Mouse (Mus musculus): ENCODE measurements at regions not wholly inside any gene's neighbourhood (a gene's known extent, or its start where the extent isn't known, plus 50 kb on each side); places are given as distances from the start of the nearest gene placed in this dataset.

DNA sequence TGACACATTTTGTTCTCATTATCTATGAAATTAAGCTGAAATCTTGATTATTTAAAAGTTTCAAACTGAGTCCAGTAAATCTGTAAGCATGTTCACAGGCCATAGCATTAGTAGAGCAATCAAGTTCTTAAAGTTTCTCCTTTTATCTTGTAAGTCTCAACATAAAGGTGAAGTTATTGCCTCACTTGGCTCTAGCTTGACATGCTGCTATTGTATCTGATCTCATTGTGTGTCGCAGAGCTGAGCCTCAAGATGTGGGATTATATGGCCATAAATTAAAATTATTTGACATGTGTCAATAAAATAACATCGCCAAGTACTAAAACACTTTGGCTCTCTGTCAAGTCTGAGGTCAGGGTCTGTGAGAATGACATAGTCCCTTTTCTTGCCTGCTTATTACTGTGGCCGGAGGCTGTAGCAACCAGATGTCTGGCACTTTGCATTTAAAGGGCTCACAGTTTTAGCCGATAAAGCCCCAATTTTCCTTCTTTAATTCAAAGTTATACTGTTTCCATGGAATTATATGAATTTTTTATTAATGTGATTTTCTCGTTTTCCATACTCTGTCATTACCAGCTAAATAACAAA is 775.8 kb downstream of the A830018L16Rik start:
- H3K79me3 ChIP-seq (ENCODE audit: low read depth): no peaks in the 10 kb centered on the region
- no peak overlapping the region for H3K4me3 ChIP-seq (ENCODE audit: insufficient read depth, poor library complexity, severe bottlenecking)
- no peak for TF ChIP-seq CEBPB (IDR thresholded peaks at IDR 0.05; ENCODE audit: low read depth)
- no peak for TF ChIP-seq MYOD1 (IDR thresholded peaks at IDR 0.05; ENCODE audit: control insufficient read depth, insufficient read length, low read depth)
- TF ChIP-seq MAX (IDR thresholded peaks at IDR 0.05): no peak
- TF ChIP-seq MYOG (IDR thresholded peaks at IDR 0.05; ENCODE audit: control insufficient read depth, extremely low read depth, insufficient read length): no peak
- TF ChIP-seq FOSL1 (IDR thresholded peaks at IDR 0.05; ENCODE audit: insufficient read depth, low read length, poor library complexity, severe bottlenecking): no peak
- TF ChIP-seq USF1 (IDR thresholded peaks at IDR 0.05; ENCODE audit: low read depth): no peak
- TF ChIP-seq CTCF (IDR thresholded peaks at IDR 0.05; ENCODE audit: control insufficient read depth, insufficient read depth, insufficient read length): no peak
- no peaks in the 10 kb centered on the region for H3K36me3 ChIP-seq (ENCODE audit: control insufficient read depth, insufficient read depth)
- no peaks in the 10 kb centered on the region for H3K79me2 ChIP-seq (ENCODE audit: control insufficient read depth, insufficient read depth)
- no peaks in the 10 kb centered on the region for H3K27me3 ChIP-seq (ENCODE audit: control insufficient read depth, insufficient read depth, insufficient read length)
- no peak overlapping the region for H3ac ChIP-seq (ENCODE audit: control insufficient read depth, insufficient read length, low read depth)

DNA sequence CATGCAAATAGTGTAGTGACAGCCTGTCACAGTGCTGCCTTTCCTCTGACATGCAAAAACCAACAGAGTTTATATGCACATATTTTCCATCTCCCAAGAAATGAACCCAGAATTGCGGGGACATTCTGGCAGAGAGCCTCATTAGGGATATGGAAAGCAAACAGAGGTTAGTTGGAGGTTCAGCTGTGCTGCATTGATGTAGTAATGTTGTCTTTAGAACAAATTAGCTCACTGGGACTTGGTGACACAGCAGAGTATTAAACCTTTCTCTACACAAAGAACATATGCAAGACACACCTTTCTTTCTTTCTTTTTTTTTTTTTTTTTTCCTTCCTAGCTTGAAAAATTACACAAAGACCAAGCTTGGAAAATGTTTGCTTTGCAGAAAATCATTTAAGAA is 778.7 kb downstream of the A830018L16Rik start:
- Histone ChIP-seq H3K27me3 (ENCODE audit: control insufficient read depth, insufficient read depth, insufficient read length) (no peaks in the 10 kb centered on the region), H3K79me3 (ENCODE audit: low read depth) (no peaks in the 10 kb centered on the region), H3K4me3 (ENCODE audit: insufficient read depth, poor library complexity, severe bottlenecking) (no peak overlapping the region), H3ac (ENCODE audit: control insufficient read depth, insufficient read length, low read depth) (no peak overlapping the region), H3K36me3 (ENCODE audit: control insufficient read depth, insufficient read depth) (no peaks in the 10 kb centered on the region), H3K79me2 (ENCODE audit: control insufficient read depth, insufficient read depth) (no peaks in the 10 kb centered on the region)
- TF ChIP-seq FOSL1 (IDR thresholded peaks at IDR 0.05; ENCODE audit: insufficient read depth, low read length, poor library complexity, severe bottlenecking) (no peak), MYOD1 (IDR thresholded peaks at IDR 0.05; ENCODE audit: control insufficient read depth, insufficient read length, low read depth) (no peak), USF1 (IDR thresholded peaks at IDR 0.05; ENCODE audit: low read depth) (no peak), MYOG (IDR thresholded peaks at IDR 0.05; ENCODE audit: control insufficient read depth, extremely low read depth, insufficient read length) (no peak), CTCF (IDR thresholded peaks at IDR 0.05; ENCODE audit: control insufficient read depth, insufficient read depth, insufficient read length) (no peak), CEBPB (IDR thresholded peaks at IDR 0.05; ENCODE audit: low read depth) (no peak), MAX (IDR thresholded peaks at IDR 0.05) (no peak)

DNA sequence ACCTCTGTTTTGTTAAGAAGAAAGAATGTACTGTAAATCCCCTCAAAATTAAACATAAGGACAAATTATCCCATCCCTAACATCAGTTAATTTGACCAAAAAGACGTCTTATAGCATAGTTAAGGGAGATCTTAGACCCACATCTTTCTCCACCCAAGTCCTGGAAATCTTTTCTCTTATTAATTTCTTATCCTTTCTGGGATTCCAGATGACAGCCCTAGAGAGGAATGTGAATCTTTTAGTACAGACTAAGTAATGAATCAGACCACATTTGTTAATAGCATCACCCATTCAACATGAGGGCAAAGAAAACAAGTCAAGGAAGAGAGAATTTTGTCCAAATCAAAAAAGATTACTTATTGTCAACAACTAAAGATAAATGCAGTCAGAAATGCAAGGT is 817.2 kb downstream of the A830018L16Rik start:
- Histone ChIP-seq H3K79me3 (ENCODE audit: low read depth) (no peaks in the 10 kb centered on the region), H3K4me3 (ENCODE audit: insufficient read depth, poor library complexity, severe bottlenecking) (no peak overlapping the region), H3K79me2 (ENCODE audit: control insufficient read depth, insufficient read depth) (no peaks in the 10 kb centered on the region), H3K36me3 (ENCODE audit: control insufficient read depth, insufficient read depth) (no peaks in the 10 kb centered on the region), H3K27me3 (ENCODE audit: control insufficient read depth, insufficient read depth, insufficient read length) (no peaks in the 10 kb centered on the region), H3ac (ENCODE audit: control insufficient read depth, insufficient read length, low read depth) (no peak overlapping the region)
- no peak for TF ChIP-seq FOSL1 (IDR thresholded peaks at IDR 0.05; ENCODE audit: insufficient read depth, low read length, poor library complexity, severe bottlenecking)
- no peak for TF ChIP-seq MAX (IDR thresholded peaks at IDR 0.05)
- TF ChIP-seq MYOG (IDR thresholded peaks at IDR 0.05; ENCODE audit: control insufficient read depth, extremely low read depth, insufficient read length): no peak
- TF ChIP-seq CTCF (IDR thresholded peaks at IDR 0.05; ENCODE audit: control insufficient read depth, insufficient read depth, insufficient read length): no peak
- no peak for TF ChIP-seq CEBPB (IDR thresholded peaks at IDR 0.05; ENCODE audit: low read depth)
- no peak for TF ChIP-seq USF1 (IDR thresholded peaks at IDR 0.05; ENCODE audit: low read depth)
- TF ChIP-seq MYOD1 (IDR thresholded peaks at IDR 0.05; ENCODE audit: control insufficient read depth, insufficient read length, low read depth): no peak

DNA sequence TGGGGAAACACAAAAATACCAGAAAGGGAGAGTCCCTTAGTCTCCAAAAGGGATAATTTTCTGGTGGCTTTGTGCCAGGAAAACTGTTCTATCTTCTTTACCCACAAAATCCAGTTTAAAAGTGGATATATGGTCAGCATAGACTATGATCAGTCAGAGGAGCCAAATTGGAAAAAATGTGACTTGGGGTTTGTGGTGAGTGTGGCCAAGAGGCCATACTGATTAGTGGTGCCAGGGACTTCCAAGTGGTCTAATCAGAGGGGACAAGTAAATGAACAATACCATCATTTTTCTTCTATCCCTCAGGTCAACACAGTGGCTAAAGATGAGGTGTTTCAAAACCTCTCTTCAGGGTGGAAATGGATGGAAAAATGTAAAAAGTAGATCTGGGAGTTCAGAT is 828.2 kb downstream of the A830018L16Rik start:
- no peak overlapping the region for H3ac ChIP-seq (ENCODE audit: control insufficient read depth, insufficient read length, low read depth)
- TF ChIP-seq MAX (IDR thresholded peaks at IDR 0.05) (no peak), MYOG (IDR thresholded peaks at IDR 0.05; ENCODE audit: control insufficient read depth, extremely low read depth, insufficient read length) (no peak), FOSL1 (IDR thresholded peaks at IDR 0.05; ENCODE audit: insufficient read depth, low read length, poor library complexity, severe bottlenecking) (no peak), USF1 (IDR thresholded peaks at IDR 0.05; ENCODE audit: low read depth) (no peak), CTCF (IDR thresholded peaks at IDR 0.05; ENCODE audit: control insufficient read depth, insufficient read depth, insufficient read length) (no peak), CEBPB (IDR thresholded peaks at IDR 0.05; ENCODE audit: low read depth) (no peak), MYOD1 (IDR thresholded peaks at IDR 0.05; ENCODE audit: control insufficient read depth, insufficient read length, low read depth) (no peak)
- no peak overlapping the region for H3K4me3 ChIP-seq (ENCODE audit: insufficient read depth, poor library complexity, severe bottlenecking)
- no peaks in the 10 kb centered on the region for H3K27me3 ChIP-seq (ENCODE audit: control insufficient read depth, insufficient read depth, insufficient read length)
- H3K36me3 ChIP-seq (ENCODE audit: control insufficient read depth, insufficient read depth): no peaks in the 10 kb centered on the region
- no peaks in the 10 kb centered on the region for H3K79me2 ChIP-seq (ENCODE audit: control insufficient read depth, insufficient read depth)
- no peaks in the 10 kb centered on the region for H3K79me3 ChIP-seq (ENCODE audit: low read depth)

DNA sequence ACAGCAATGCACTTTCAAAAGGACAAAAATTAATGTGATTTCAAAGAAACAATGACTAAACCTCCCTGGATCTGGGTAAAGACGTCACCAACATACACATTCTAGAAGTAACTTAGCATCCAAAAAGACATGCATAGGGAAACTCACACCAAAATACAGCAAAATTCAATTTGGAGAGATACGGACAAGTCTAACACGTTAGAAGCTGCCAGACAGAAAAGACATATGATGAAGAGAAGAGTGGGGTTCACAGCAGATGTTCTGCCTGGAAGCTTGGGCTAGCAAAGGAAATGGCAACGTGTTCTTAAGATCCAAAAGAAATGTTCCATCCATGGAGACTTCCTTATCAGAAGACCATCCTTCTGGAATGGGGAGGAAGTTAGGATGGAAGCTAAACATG is 868.6 kb downstream of the A830018L16Rik start:
- Histone ChIP-seq H3K4me3 (ENCODE audit: insufficient read depth, poor library complexity, severe bottlenecking) (no peak overlapping the region), H3ac (ENCODE audit: control insufficient read depth, insufficient read length, low read depth) (no peak overlapping the region), H3K27me3 (ENCODE audit: control insufficient read depth, insufficient read depth, insufficient read length) (no peaks in the 10 kb centered on the region), H3K79me2 (ENCODE audit: control insufficient read depth, insufficient read depth) (no peaks in the 10 kb centered on the region), H3K79me3 (ENCODE audit: low read depth) (no peaks in the 10 kb centered on the region), H3K36me3 (ENCODE audit: control insufficient read depth, insufficient read depth) (no peaks in the 10 kb centered on the region)
- TF ChIP-seq CEBPB (IDR thresholded peaks at IDR 0.05; ENCODE audit: low read depth) (no peak), CTCF (IDR thresholded peaks at IDR 0.05; ENCODE audit: control insufficient read depth, insufficient read depth, insufficient read length) (no peak), FOSL1 (IDR thresholded peaks at IDR 0.05; ENCODE audit: insufficient read depth, low read length, poor library complexity, severe bottlenecking) (no peak), USF1 (IDR thresholded peaks at IDR 0.05; ENCODE audit: low read depth) (no peak), MAX (IDR thresholded peaks at IDR 0.05) (no peak)

DNA sequence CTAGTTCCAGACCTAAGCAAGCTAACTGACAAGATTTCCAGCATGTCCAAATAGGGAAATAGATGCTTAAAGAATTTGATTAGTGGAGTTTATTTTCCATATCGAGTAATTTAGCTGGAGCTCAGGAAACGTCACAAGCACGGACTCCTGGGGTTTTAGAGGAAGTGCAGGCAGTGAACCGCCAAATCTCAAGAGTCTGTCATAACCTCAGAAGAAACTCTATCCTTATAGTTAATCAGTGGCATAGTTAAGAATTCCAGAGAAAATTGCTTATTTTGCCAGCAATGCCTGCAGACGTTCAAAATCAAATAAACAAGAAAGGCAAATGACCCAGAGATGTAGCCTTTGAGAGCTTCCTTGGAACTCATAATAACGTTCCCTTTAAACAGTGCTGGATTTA is 871.6 kb downstream of the A830018L16Rik start:
- no peak overlapping the region for H3K4me3 ChIP-seq (ENCODE audit: insufficient read depth, poor library complexity, severe bottlenecking)

More for the DNA sequence above, 871.6 kb downstream of the A830018L16Rik start:
- no peaks in the 10 kb centered on the region for H3K36me3 ChIP-seq (ENCODE audit: control insufficient read depth, insufficient read depth)
- no peaks in the 10 kb centered on the region for H3K79me3 ChIP-seq (ENCODE audit: low read depth)
- no peaks in the 10 kb centered on the region for H3K79me2 ChIP-seq (ENCODE audit: control insufficient read depth, insufficient read depth)
- no peak overlapping the region for H3ac ChIP-seq (ENCODE audit: control insufficient read depth, insufficient read length, low read depth)
- TF ChIP-seq CTCF (IDR thresholded peaks at IDR 0.05; ENCODE audit: control insufficient read depth, insufficient read depth, insufficient read length): no peak
- TF ChIP-seq MAX (IDR thresholded peaks at IDR 0.05): no peak
- no peak for TF ChIP-seq MYOD1 (IDR thresholded peaks at IDR 0.05; ENCODE audit: control insufficient read depth, insufficient read length, low read depth)
- TF ChIP-seq CEBPB (IDR thresholded peaks at IDR 0.05; ENCODE audit: low read depth): no peak
- TF ChIP-seq USF1 (IDR thresholded peaks at IDR 0.05; ENCODE audit: low read depth): no peak
- TF ChIP-seq FOSL1 (IDR thresholded peaks at IDR 0.05; ENCODE audit: insufficient read depth, low read length, poor library complexity, severe bottlenecking): no peak
- no peak for TF ChIP-seq MYOG (IDR thresholded peaks at IDR 0.05; ENCODE audit: control insufficient read depth, extremely low read depth, insufficient read length)
- no peaks in the 10 kb centered on the region for H3K27me3 ChIP-seq (ENCODE audit: control insufficient read depth, insufficient read depth, insufficient read length)

Data from C2C12 (cell line).